Mouse (Mus musculus) inflammation-experienced regulatory T-cells, adult 6 months (primary cell): ENCODE data around the gene Defb29. TPM values are rescaled to one million over a fixed set of nuclear protein-coding genes. Genes with fewer than 3 reads are reported as not detected.

Experiments used
- ATAC-seq: one replicate; pipeline ENCODE4 v1.8.0; 2017
- polyA plus RNA-seq, 3 experiments: library from polyadenylated mRNA; unstranded; fragments of 100-300 nt; shearing (Covaris generic); gene quantifications; one replicate each; pipeline ENCODE4 v1.2.1; 2017

Gene Defb29
- polyA plus RNA-seq, 3 experiments from 2014 or later = not detected

DNA sequence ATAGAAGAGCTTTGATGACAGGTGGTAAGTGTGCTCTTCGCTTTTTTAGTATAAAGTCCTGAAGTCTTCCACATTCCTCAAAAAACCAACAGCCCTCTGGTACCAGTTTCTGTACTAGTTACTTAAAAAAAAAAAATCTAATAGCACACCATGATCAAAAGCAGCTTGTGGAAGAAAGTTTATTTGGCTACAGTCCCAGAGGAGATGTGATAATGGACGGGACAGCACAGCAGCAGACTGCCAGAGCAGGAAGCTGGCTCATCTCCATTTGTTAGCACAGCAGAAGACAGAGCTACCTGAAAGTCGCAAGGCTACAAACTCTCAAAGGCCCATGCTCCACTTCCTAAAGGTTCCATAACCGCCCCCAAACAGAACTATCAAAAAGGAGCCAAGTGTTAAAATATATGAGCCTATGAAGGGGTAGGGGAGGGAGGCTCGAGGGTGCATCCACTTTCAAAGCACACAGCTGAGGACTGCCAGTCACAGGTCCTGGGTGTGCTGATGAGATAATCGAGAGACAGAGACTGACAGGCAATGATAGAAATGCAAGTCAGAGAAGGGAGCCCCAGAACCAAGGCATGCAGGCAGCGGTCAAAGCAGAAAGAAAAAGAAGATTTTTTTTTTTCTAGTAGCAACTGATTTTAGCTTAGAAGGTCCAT is 39.6 kb downstream of the Defb29 start:
- no peak for ATAC-seq

DNA sequence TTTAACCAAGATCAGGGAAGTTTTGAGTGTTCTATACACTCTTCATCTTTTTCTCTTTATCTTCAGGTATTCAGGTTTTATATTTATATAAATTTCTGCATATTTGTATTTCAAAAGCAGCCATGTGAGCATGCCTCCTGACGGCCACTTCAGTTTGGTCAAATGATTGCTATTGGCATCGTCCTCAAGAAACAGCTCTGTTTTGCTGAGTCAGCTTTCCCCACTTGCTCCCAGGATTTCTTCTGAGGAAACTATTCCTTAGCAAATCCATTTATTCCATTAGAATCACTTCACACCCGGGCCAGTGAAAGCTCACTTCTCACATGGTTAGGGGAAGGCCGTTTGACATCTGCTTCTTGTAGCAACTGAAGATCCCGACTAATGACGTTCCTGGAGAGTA is 41.9 kb downstream of the Defb29 start:
- ATAC-seq = no peak

DNA sequence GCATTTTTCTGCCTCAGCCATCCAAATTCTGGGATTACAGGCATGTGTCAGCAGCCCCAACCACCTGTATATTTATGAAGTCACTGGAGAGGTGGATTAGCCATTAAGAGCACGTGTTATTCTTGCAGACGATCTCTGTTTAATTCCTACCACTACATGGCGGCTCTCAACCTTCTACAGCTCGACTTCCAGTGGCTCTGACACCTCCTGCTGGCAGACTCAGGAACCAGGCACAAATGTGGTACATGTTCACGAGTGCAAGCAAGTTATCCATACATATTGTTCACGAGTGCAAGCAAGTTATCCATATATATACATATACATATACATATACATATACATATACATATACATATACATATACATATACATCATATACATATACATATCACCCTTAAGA is 46.7 kb downstream of the Defb29 start:
- no peak for ATAC-seq

DNA sequence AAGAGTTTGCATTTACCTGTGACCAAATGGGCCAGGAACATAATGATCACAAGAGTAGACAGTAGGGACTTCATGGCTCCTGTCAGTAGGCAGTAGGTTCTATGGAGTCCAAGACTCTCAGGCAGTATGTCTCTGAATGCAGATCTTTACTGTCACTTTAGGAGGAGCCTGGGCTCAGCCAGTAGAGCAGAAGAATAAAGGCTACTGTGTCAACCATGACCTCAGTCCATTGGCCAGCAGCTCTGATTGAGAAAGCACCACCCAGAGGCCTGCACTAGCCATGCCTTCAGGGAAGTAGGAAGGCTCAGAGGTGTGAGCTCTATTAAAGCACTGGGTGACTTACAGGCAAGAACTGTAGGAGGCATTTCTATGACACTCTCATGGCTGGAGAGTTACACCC is 49.9 kb downstream of the Defb29 start, which contains the start of gene Defb22:
Gene Defb22, minus strand, starts transcription at position 101 of the 400 bp plus-strand sequence.
- ATAC-seq = no peak

Other genes with a start within 250 kb of the Defb29 start
- gene Tbc1d20, start 246.3 kb downstream of the Defb29 start, polyA plus RNA-seq = 10 to 100 TPM; 16.1 to 19.1 (median 16.8) TPM
- gene Rbck1, start 207.4 kb downstream of the Defb29 start, polyA plus RNA-seq = 10 to 100 TPM; 54.0 to 68.9 (median 63.6) TPM
- 1 to 10 TPM; 1.7 to 3.5 (median 2.1) TPM for gene Trib3, start 196.1 kb downstream of the Defb29 start, polyA plus RNA-seq
- gene Nrsn2, start 163.5 kb downstream of the Defb29 start, polyA plus RNA-seq = not detected
- gene Sox12, start 142.0 kb downstream of the Defb29 start, polyA plus RNA-seq = under 1 TPM in 2 of 3 experiments, not detected in 1; 0.39 to 0.49 TPM
- under 1 TPM; 0.34 to 0.95 (median 0.93) TPM for gene Zcchc3, start 125.1 kb downstream of the Defb29 start, polyA plus RNA-seq
- not detected for gene 6820408C15Rik, start 124.5 kb downstream of the Defb29 start, polyA plus RNA-seq
- gene Defb23, start 75.5 kb downstream of the Defb29 start, polyA plus RNA-seq = not detected
- gene Defb20, start 63.0 kb downstream of the Defb29 start, polyA plus RNA-seq = not detected
- gene Defb22, start 50.0 kb downstream of the Defb29 start, polyA plus RNA-seq = not detected
- gene Defb26, start 28.4 kb downstream of the Defb29 start, polyA plus RNA-seq = not detected
- gene Defb28, start 21.8 kb downstream of the Defb29 start, polyA plus RNA-seq = not detected
- gene Gm17416, start 29.2 kb upstream of the Defb29 start, polyA plus RNA-seq = not detected
- gene Defb21, start 32.6 kb upstream of the Defb29 start, polyA plus RNA-seq = not detected
- not detected for gene Defb19, start 40.2 kb upstream of the Defb29 start, polyA plus RNA-seq
- not detected for gene Defb45, start 59.3 kb upstream of the Defb29 start, polyA plus RNA-seq
- gene Defb36, start 64.2 kb upstream of the Defb29 start, polyA plus RNA-seq = not detected
- 1 to 10 TPM in 1 of 3 experiments, not detected in 2; 1.4 TPM for gene Defb25, start 83.0 kb upstream of the Defb29 start, polyA plus RNA-seq
- gene Rem1, start 86.9 kb upstream of the Defb29 start, polyA plus RNA-seq = not detected
- gene H13, start 129.4 kb upstream of the Defb29 start, polyA plus RNA-seq = 10 to 100 TPM; 61.6 to 72.9 (median 72.1) TPM
- 1 to 10 TPM; 2.4 to 3.7 (median 2.5) TPM for gene Mcts2, start 146.9 kb upstream of the Defb29 start, polyA plus RNA-seq
- under 1 TPM in 1 of 3 experiments, not detected in 2; 0.91 TPM for gene Id1, start 196.2 kb upstream of the Defb29 start, polyA plus RNA-seq
- not detected for gene Cox4i2, start 214.1 kb upstream of the Defb29 start, polyA plus RNA-seq